Mouse (Mus musculus) gonadal fat pad, adult 2 months (tissue): Measurements from ENCODE around the gene Anks1b. TPM values are rescaled to one million over a fixed set of nuclear protein-coding genes. Genes with fewer than 3 reads are reported as not detected.

ENCODE experiments used
- DNase-seq: peaks from one replicate; pipeline ENCODE4 v3.0.0-alpha.2; 2012; ENCODE audit warnings: low read depth
- polyA plus RNA-seq: library from polyadenylated mRNA; depleted of rRNA; stranded (reverse); fragments of >200 nt; gene quantifications from 2 replicates; pipeline ENCODE4 v1.2.3, GENCODE M21; 2012

Gene Anks1b
- polyA plus RNA-seq, 1 experiment = 4.0 TPM

DNA sequence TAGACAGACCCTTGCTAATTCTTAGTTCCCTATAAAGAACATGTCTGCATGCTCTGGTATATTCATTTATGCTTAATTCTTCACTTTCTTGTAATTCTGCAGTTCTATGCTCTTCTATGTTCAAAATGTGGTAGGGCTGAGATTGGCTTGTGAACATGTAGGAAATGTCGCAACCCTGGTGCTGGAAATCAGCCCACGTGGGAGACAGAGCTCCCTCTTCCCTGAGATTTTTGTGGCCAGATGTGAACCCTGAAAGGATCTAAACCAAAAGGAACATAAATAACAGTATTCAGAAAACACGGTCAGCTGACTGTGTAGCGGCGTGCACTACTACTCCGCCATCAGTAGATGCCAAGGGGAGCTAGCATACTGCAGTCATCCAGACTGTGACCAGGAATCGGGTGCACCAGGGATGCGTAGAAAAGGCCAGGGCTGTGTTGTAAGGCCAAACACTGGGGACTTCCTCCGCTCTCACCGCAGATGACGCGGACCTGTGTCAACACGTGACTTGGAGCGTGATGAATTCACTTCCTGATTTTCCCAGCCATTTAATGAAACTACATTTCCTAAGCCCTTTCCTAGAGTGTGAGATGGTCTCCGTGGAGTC, 1079.9 kb downstream of the Anks1b start:
- no peak for DNase-seq

DNA sequence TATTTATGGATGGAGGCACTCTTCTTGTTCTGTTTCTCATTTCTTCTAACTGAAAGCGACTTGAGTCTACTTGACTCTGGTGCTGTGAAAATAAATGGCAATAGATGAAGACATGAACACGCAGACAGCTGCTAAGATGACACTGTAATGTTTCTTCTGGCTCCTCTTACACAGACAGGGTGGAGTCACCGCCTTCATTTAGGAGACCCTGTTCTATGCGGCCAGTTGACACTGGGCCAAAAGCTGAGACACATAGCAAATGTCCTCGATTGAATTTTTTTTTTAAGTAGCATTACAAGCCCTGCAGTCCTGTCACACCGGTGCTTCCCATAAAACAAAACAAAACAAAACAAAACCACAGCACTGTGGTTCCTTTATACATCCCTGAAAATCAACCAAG, 1080.5 kb downstream of the Anks1b start:
- DNase-seq = no peak

DNA sequence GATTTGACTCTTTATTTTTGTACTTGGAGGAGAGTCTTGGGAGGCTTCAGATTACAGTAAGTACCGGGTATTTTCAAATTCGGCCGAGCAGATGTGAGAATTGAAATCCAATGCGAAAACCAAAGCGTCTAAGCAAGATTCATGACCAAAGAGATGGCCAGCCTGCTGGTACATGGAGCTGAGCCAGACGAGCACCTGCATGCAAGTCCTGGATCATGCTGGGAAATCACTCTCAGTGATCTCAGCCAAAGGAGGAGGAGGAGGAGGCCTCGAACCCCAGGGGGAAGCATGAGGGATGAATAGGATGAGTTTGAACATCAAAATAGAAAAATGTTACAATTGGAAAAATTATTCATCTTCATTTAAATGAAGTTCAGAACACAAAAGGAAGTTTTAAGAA, 1087.1 kb downstream of the Anks1b start:
- no peak for DNase-seq

DNA sequence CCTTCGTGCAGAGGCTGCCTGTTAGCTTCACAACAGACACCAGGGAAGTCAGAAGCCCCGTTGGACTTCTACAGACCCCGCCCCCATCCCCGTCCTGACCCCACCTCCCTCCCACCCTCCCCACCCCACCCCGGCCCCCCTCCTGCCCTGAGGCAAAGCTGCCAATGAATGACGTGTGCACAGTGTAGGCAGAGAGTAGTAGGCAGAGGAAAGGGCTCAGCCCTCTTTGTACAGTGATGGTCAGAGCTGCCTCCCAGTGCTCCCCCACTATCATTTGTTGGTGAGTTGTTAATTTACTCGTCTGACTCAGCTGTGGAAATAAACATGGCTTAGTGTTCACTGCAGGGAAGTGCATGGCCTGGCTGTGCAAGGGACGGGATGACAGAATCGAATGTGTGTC, 1091.2 kb downstream of the Anks1b start:
- no peak for DNase-seq

DNA sequence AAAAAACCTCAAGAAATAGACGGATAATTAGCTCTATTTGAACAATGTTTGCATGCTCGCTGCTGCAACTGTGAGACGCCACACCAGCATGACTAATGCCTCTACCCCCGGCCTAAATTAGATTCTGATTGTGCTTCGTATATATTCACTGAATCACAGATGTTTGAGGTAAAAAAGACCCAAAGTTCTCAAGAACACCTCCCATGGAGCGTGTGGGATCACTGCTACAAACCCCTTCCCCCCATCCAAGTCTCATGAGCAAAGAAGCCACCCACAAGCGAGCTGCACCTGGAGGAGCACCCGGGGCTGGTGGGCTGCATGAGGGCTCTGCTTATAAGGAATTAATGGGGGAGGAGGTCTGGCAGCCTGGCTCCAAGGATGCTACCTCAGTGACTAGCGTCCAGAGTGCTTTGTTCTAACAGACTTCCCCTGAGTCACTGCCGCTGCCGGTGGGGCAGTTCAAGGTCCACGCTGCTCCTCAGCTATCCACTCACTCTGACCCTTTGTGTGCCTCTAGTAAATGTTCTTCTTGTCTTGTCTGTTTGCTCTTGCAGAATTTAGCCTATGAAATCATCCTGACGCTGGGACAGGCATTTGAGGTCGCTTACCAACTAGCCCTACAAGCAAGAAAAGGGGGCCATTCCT, 1092.5 kb downstream of the Anks1b start:
- no peak for DNase-seq

DNA sequence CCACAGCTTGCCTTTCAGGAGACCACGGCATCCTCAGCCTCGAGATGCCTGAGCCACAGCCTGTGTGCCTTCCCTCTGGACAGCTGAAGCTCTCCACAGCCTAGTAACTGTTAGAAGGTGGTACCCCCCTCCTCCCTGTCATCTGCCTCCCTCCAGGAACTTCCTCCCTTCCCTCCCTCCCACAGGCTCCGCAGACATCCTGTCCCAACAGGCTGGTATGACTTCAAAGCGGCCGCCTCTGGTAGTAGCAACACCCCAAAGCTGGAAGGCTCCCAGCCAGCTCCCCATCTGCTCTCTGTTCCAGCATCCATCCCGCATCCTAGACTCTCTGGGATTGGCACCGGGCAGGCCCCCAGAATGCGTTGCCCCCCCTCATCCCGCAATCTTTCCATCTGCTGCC, 1093.5 kb downstream of the Anks1b start:
- DNase-seq = no peak

DNA sequence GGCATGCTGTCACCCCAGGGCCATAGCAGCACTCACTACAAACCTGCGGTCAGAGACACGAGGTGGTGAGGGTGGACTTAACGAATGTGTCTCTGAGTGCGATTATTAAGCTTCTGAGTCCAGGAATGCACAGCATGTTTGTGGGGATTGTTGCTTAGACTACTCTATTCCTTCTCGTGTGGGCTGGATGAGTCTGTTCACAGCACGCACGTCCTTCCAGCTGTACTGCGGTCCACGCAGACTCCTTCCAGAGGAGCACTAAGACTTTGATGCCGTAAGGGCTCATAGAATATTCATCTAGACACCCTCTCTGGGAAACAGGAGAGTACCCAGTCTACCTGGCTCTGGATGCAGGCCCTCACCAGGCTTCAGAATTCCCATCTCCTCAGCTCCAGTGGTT, 1094.9 kb downstream of the Anks1b start:
- no peak for DNase-seq

DNA sequence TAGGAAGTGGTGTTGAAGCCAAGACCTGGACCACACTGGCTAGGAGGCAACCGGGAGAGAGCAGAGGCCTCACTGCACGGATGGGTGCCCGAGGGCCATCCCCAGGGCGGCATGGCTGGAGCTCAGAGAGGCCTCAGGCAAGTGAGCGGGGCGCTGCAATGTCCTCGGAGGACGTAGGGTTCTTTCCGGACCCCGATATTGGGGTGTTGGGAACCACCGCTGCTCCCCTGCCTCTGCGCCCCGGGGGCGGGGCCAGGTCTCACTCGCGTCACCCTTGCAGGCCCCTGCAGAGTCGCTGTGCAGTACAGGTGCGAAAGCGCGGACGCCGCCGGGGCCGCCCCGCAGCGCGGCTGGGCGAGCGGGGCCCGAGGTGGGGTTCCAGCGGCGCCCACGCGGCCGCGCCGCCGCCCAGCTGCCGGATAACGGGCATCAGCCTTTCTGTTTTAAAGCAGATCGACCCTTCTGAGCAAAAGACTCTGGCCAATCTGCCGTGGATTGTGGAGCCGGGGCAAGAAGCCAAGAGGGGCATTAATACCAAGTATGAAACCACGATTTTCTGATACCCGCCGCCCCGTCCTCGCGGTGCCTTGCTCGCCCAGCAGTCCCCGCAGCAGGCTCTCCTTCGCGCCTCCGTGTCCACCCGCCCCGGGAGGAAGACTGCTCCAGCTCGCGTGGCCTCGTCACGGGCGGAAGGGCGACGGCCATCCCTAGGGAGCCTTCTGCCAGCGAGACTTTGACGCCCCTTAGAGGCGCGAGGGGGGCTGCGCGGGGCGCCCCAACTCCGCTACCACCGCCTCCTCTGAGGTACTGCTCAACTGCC, 1096.3 kb downstream of the Anks1b start:
- no peak for DNase-seq

DNA sequence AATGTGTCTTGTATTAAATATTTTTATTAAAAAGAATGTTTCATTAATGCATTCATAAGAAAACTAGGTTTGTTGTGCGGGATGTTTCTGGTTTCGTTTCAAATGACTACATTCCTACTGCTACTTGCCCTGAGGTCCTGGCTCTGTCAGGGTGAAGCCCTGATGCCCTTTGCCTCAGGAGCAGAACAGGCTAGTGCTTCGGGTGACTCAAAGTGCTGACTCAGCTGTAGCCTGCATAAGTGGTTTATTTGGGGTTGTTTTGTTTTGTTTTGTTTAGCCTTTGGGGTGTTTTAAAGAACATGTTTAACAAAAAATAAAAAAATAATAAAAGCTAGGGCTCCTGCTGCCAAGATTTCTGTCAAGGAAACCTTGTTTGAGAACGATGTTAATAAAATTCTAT, 1097.3 kb downstream of the Anks1b start:
- no peak for DNase-seq

DNA sequence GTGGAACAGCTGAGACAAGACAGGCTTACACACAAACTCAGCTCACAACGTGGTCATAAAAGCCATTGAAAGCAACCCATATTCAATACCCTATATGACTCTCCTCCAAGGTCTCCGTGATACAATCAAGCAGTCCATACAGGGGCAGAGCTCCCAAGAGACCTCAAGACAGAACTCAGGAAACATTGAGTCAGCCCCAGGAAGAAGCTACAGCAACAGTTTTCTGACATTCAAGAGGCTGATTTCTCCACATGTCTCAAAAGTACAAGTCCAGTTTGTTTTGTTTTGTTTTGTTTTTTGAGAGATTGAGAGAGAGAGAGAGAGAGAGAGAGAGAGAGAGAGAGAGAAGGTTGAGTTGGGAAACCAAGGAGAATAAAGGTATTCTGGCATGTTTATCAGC, 1100.8 kb downstream of the Anks1b start:
- no peak for DNase-seq

DNA sequence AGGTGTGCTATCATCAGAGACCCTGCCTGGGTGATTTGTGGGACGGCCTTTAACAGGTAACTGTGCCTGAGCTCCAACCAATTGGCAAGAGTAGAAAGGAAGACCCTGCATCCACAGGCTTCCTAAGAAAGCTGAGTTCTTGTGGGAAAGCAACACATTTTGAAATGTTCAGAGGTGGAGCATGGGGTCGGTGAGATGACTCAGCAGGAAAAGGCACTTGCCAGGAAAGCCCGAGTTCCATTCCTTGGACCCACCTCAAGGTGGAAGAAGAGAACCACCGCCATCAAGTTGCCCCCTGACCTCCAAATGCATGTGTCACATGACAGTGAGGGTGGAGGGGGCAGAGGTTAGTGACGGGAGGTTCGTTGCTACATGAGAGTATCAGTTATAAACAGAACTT, 1101.2 kb downstream of the Anks1b start:
- DNase-seq = no peak

DNA sequence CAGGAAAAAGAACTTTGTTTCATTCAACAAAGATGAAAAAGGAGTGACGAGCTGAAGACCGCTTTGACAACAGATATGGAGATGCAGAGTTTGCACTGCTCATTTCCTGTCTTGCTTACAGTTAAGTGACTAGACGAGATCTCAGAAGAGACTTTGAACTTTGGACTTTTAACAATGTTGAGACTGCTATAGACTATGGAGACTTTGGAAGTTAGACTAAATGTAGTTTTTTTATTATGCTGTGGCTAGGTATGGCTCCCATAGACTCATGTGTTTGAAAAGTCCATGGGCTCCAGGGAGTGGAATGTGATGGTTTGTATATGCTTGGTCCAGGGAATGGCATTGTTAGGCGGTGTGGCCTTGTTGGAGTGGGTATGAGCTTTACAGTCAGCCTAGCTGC, 1108.5 kb downstream of the Anks1b start:
- no peak for DNase-seq

DNA sequence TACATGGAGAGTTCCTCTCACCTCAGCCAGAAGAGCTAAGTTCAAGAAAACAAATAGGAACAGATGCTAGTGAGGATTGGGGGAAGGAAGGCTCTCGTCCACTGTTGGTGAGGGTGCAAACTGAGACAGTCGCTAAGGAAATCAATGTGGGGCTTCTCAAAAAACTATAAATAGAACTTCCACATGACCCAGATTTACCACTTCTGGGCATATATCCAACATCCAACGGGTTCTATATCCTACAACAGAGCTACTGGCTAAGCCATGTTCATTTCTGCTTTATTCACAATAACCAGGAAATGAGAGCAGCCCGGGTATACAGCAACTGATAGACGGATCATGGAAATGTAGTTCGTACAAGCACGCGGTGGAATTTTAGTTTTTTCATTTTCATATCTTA, 1109.7 kb downstream of the Anks1b start:
- DNase-seq = no peak

DNA sequence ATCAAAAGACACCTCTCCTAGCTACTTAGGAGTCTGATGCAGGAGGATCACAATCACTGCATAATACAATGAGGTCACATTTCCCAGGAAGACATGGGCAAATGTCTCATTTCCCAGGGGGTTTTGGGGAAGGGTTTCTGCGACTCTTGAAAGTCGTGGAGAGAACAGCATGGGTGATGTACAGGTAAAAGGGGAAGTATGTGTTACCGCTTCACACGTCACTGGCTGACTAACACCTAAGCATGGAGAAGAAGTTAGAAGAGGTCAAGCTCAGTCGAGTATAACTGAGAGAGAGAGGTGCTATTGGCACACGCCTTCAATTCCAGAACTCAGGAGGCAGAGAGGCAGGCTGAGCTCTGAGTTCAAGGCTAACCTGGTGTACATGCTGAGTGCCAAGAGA, 1117.0 kb downstream of the Anks1b start:
- no peak for DNase-seq

DNA sequence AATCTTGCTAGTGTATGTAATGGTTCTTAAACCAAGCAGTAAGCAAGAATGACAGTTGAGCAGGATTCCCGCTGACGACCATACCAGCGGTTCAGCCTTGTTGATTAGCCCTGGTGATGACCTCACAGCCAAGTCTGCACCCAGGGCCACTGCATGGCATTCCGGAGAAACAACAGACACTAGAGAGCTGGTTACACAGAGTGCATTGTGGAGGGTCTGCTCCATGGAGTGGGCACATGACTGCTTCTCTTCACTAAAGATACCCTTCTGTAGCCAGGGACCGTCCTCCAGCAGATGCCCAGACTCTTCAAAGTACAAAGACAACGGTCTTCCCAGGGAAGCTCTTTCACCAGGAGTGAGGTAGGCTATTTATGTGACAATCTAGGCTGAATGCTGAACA, 1118.9 kb downstream of the Anks1b start:
- DNase-seq = no peak

DNA sequence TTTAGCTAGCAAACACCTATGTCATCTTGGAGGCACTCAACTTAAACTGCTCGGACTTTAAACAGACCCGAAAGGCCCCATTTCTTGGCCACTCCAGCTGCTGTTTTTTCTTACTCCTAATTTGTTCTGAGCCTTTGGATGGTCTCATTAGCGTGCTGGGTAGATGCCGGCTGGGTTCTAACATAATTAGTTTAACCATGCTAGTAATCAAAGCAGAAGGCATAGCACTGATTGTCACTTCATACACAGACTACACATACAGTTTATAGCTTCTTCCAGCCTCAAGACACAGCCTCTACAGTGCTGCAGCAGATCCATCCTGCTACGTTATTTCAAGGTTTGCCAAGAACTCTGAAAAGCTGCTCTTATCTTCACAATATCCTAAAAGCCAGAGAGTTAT, 1120.6 kb downstream of the Anks1b start:
- no peak for DNase-seq

DNA sequence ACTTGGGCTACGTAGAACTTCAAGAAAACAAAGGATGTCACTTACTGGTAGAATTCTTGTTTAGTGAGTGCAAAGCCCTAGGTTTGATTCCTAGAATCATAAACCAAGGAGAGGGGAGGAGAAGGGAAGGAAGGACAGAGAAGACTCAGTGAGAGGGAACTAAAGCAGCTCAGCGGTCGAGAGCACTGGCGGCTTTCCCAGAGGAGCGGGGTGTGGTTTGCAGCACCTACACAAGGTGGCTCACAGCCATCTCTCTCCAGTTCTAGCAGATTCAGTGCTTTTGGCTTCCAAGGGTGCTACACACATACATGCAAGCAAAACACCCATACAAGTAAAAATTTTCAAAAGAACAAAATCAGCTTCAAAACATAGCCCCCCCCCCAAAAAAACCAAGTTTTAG, 1126.6 kb downstream of the Anks1b start:
- DNase-seq = no peak

DNA sequence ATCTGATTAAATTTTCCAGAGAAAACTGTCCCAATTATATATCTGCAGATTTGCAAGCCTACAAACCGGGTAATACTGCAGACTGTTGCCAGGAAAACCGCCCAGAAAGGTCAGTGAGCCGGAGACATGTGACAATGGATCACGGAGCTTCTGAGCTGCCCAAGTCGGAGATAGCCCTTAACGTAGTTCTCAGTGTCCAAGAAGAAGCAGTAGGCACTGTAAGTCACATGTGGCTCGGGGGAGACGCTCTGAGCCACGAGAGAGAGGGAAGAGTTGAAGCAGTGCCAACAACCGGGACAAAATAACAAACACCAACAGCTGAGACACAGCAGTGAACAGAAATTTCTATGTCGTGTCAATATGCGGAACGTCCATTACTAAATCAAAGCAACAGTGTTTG, 1128.1 kb downstream of the Anks1b start:
- DNase-seq = no peak

DNA sequence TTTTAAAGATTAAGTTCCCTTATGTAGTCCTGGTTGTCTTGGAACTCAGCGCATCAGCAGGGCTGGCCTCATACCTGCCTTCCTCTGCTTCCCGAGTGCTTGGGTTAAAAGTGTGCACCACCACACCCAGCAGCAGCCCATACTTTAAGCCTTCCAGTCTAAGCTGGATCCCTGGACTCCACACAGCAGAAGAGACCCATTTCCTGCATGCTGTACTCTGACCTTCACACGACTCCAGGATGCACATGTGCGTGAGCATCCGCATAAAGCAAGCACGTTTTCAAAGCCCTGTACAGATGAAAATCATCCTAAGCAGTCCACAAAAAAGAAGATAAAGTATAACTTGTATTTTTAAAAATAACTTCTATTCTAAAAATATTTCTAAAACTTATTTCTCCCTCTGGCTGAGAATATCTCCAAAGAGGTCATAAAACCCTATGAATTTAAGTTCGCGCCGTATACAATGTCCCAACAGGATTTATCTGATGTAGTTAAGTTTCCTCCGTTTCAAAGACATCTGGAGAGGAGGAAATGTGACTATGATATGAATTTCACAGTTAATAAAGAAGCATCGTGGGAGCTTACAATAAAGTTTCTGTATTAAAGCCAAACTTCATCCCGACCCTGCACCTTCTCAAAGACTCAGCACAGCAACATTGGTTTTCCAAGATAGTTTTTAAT, 1132.7 kb downstream of the Anks1b start:
- no peak for DNase-seq
